Mouse (Mus musculus) bone marrow, adult 2 months (tissue): ENCODE data around the gene Exoc4.

Experiments used
- CTCF ChIP-seq: fragments of 200-500 bp; IDR thresholded peaks from 2 replicates; pipeline ENCODE4 v1.5.1; 2011; ENCODE audit warnings: low read length, control low read depth; ENCODE audit not compliant: control insufficient read depth, insufficient read depth
- POLR2A ChIP-seq: fragments of 200-500 bp; IDR thresholded peaks from 2 replicates; pipeline ENCODE4 v1.6.1; 2011; ENCODE audit warnings: low read depth, mild to moderate bottlenecking, control low read depth, low read length, borderline replicate concordance; ENCODE audit not compliant: control insufficient read depth

DNA sequence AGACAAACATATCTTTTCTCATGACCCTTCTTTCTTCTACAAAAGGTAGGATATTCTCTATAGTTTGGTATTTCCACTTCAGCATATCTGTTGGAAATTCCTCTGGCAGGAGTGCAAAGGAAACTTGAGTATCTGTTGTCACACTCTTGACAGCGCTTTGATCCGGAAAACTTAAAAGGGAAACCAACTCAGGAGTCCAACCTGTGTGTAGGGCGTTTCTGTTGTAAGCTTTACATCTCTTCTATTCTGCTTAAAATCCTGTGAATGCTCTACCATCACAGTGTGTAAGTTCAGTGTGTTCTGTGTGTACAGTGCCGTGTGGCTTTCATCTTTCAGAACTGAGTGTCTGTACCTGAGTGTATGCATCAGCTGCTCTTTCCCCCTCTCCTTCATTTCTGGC, 74.5 kb downstream of the Exoc4 start:
- TF ChIP-seq POLR2A (no peak), CTCF (no peak)
